In the genomic region with DNA sequence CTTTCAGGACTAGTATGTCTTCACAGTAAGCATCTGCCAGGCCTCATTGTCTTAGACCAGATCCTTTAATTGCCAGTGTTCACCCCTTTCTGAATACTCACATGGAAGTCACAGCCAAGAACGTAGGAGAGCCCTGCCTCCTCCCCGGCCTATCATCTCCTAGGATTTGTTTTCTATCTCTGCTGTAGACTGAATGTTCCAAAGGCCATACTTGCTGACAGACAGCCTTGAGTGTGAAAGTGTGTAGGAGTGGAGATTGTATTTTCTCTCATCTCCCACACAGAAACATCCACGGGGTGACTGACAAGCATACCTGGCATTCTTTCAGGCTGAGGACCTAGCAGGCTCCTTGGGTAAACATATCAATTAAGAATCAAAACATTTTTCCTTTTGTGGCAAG, we compare ENCODE assay signal across 11 mouse cellular contexts.
"Had no signal": no experiment of that assay in that cellular context is flagged by ENCODE, and none has a peak within 500 bp of the region (broad histone marks: within the 10 kb centered on the region; RNA-seq: fewer than 3 reads in every experiment).

No protein-coding gene starts in this region.

- ATAC-seq: inflammation-experienced regulatory T-cells, adult 6 months; intestine, postnatal 0 days; lung, postnatal 0 days; midbrain, embryonic 13.5 days had no signal

- DNase-seq: kidney, adult 9 months; lung, adult 2 months; lung, postnatal 36 days; right cerebral cortex, postnatal 25 days; spleen, adult 18-20 months; thymus, adult 2 months; thymus, postnatal 25 days had no signal
